Mouse (Mus musculus): ENCODE measurements around the gene Myl4.

The Myl4 gene

GRCm38 (mm10) chr11:104604192-104604591 lies 53.7 kb downstream of the Myl4 start:
- no peak for DNase-seq (ENCODE audit: low spot score in 2 of 2)

- DNase-seq (ENCODE audit: low spot score in 2 of 2): peak; percentile 51 to 60
Measured at GRCm38 (mm10) chr11:104607491-104608245, 57.2 kb downstream of the Myl4 start, which contains the start of gene Itgb3. Itgb3 (plus strand) TSS chr11:104608000.

GRCm38 (mm10) chr11:104608249-104608920 lies 57.9 kb downstream of the Myl4 start:
- no peak for DNase-seq (ENCODE audit: low spot score in 2 of 2)

- DNase-seq (ENCODE audit: low spot score in 2 of 2): no peak
Measured at GRCm38 (mm10) chr11:104609033-104609684, 58.7 kb downstream of the Myl4 start.

- DNase-seq (ENCODE audit: low spot score in 2 of 2): no peak
Measured at GRCm38 (mm10) chr11:104609733-104610132, 59.3 kb downstream of the Myl4 start.

- DNase-seq (ENCODE audit: low spot score in 2 of 2): no peak
Measured at GRCm38 (mm10) chr11:104611579-104612151, 61.2 kb downstream of the Myl4 start.

GRCm38 (mm10) chr11:104613551-104613950 lies 63.1 kb downstream of the Myl4 start:
- DNase-seq (ENCODE audit: low spot score in 2 of 2): no peak

GRCm38 (mm10) chr11:104614130-104614529 lies 63.7 kb downstream of the Myl4 start:
- DNase-seq (ENCODE audit: low spot score in 2 of 2): no peak

- no peak for DNase-seq (ENCODE audit: low spot score in 2 of 2)
Measured at GRCm38 (mm10) chr11:104616182-104616581, 65.7 kb downstream of the Myl4 start.

GRCm38 (mm10) chr11:104618638-104619076 lies 68.2 kb downstream of the Myl4 start:
- no peak for DNase-seq (ENCODE audit: low spot score in 2 of 2)

- no peak for DNase-seq (ENCODE audit: low spot score in 2 of 2)
Measured at GRCm38 (mm10) chr11:104619084-104620022, 68.9 kb downstream of the Myl4 start.

- DNase-seq (ENCODE audit: low spot score in 2 of 2): no peak
Measured at GRCm38 (mm10) chr11:104622040-104622962, 71.8 kb downstream of the Myl4 start.

- no peak for DNase-seq (ENCODE audit: low spot score in 2 of 2)
Measured at GRCm38 (mm10) chr11:104624791-104625391, 74.4 kb downstream of the Myl4 start.

GRCm38 (mm10) chr11:104625453-104626402 lies 75.3 kb downstream of the Myl4 start:
- DNase-seq (ENCODE audit: low spot score in 2 of 2): no peak

GRCm38 (mm10) chr11:104626635-104627034 lies 76.2 kb downstream of the Myl4 start:
- DNase-seq (ENCODE audit: low spot score in 2 of 2): no peak

GRCm38 (mm10) chr11:104627616-104628301 lies 77.3 kb downstream of the Myl4 start:
- no peak for DNase-seq (ENCODE audit: low spot score in 2 of 2)

GRCm38 (mm10) chr11:104628566-104628965 lies 78.1 kb downstream of the Myl4 start:
- DNase-seq (ENCODE audit: low spot score in 2 of 2): no peak
